ENCODE assay signal across 8 mouse cellular contexts in the genomic region with DNA sequence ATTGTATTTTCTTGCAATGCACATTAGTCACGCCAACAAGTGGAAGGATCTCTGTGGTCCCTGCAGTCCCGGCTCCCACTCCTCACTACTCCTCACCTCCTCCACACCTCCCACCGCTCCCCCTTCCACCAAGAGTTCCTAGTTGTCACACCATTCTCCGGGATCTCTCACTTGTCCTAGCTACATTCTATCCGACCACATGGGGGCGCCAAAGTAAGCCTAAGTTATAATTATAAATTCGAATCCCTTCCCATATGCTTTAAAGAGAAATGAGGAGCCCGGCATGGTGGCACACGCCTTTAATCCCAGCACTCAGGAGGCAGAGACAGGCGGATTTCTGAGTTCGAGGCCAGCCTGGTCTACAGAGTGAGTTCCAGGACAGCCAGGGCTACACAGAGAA. TPM values are rescaled to one million over a fixed set of nuclear protein-coding genes. Genes with fewer than 3 reads are reported as not detected.
DNase-seq lines count a peak whose midpoint lies in the region; ATAC-seq and TF ChIP-seq lines count a peak whose summit lies in the region.

No protein-coding gene starts in this region.

- no peaks in the 10 kb centered on the region for H3K27me3 ChIP-seq in hindbrain, embryonic 10.5 days (ENCODE audit: insufficient read depth, poor library complexity, severe bottlenecking)
- H3K27me3 ChIP-seq in hindbrain, embryonic 13.5 days = no peaks in the 10 kb centered on the region
- H3K27me3 ChIP-seq in ES-Bruce4 (ENCODE audit: control insufficient read depth, insufficient read depth, low read length, poor library complexity, severe bottlenecking) = peaks cover 1% of the 10 kb centered on the region; the same call in 1 of the 2 replicates
- H3K27me3 ChIP-seq in forebrain, embryonic 16.5 days (replicated peaks; ENCODE audit: control insufficient read depth, insufficient read depth, low read length) = no peaks in the 10 kb centered on the region

- no peak for TF ChIP-seq EP300 in ES-Bruce4 (IDR thresholded peaks at IDR 0.05; ENCODE audit: insufficient read depth, low read depth, low read length)

- H3K4me2 ChIP-seq in hindbrain, embryonic 13.5 days = no peak overlapping the region
- H3K4me2 ChIP-seq in forebrain, embryonic 16.5 days (ENCODE audit: low read length) = no peak overlapping the region

- WGBS in hindbrain, embryonic 10.5 days = 65% methylated on average over 11 of the region's 11 CpGs
- WGBS in hindbrain, embryonic 13.5 days = 58% methylated on average over 11 of the region's 11 CpGs
- 64% methylated on average over 11 of the region's 11 CpGs for whole genome bisulfite sequencing in forebrain, embryonic 16.5 days

- intact Hi-C loops in heart, postnatal 14 days (cut with DNase I) = loop anchor here (2.0 kb wide), 1 partner anchor 33 kb away; no protein-coding TSS in a partner anchor
- intact Hi-C loops in left cerebral cortex, postnatal 36 days (cut with DNase I) = loop anchor here (1.0 kb wide), 1 partner anchor 32 kb away; no protein-coding TSS in a partner anchor

- ATAC-seq in hindbrain, embryonic 13.5 days (ENCODE audit: low FRiP score) = no peak
- no peak for ATAC-seq in forebrain, embryonic 16.5 days

- peak; percentile 21 for TF ChIP-seq CTCF in ES-Bruce4 (IDR thresholded peaks at IDR 0.05; ENCODE audit: low read depth, low read length)
- peak; percentile 17; the same call in 1 of the 2 replicates for TF ChIP-seq CTCF in brain, embryonic 14.5 days (IDR thresholded peaks at IDR 0.05; ENCODE audit: borderline replicate concordance, extremely low read depth, insufficient read depth, insufficient read length)

- no peak overlapping the region for H3K4me3 ChIP-seq in hindbrain, embryonic 10.5 days
- no peak overlapping the region for H3K4me3 ChIP-seq in hindbrain, embryonic 13.5 days
- H3K4me3 ChIP-seq in ES-Bruce4 (ENCODE audit: low read depth, low read length) = no peak overlapping the region
- H3K4me3 ChIP-seq in forebrain, embryonic 16.5 days (replicated peaks; ENCODE audit: low read length) = no peak overlapping the region

- no peaks in the 10 kb centered on the region for H3K4me1 ChIP-seq in hindbrain, embryonic 10.5 days (replicated peaks)
- no peaks in the 10 kb centered on the region for H3K4me1 ChIP-seq in hindbrain, embryonic 13.5 days (replicated peaks)
- H3K4me1 ChIP-seq in ES-Bruce4 (ENCODE audit: control insufficient read depth, insufficient read depth, low read length) = no peaks in the 10 kb centered on the region
- no peaks in the 10 kb centered on the region for H3K4me1 ChIP-seq in forebrain, embryonic 16.5 days (replicated peaks; ENCODE audit: control insufficient read depth, insufficient read depth, low read length)

- no peak for TF ChIP-seq POLR2A in ES-Bruce4 (IDR thresholded peaks at IDR 0.05; ENCODE audit: insufficient read depth, low read length)
- TF ChIP-seq POLR2A in brain, embryonic 14.5 days (IDR thresholded peaks at IDR 0.05; ENCODE audit: borderline replicate concordance, extremely low read depth, insufficient read depth, insufficient read length, poor library complexity, severe bottlenecking) = no peak

- no peak overlapping the region for H3K27ac ChIP-seq in hindbrain, embryonic 10.5 days
- H3K27ac ChIP-seq in hindbrain, embryonic 13.5 days = no peak overlapping the region
- no peak overlapping the region for H3K27ac ChIP-seq in ES-Bruce4 (ENCODE audit: insufficient read depth, low read length)
- no peak overlapping the region for H3K27ac ChIP-seq in forebrain, embryonic 16.5 days (ENCODE audit: low read length)

- no peaks in the 10 kb centered on the region for H3K9me3 ChIP-seq in hindbrain, embryonic 10.5 days
- H3K9me3 ChIP-seq in hindbrain, embryonic 13.5 days = no peaks in the 10 kb centered on the region
- H3K9me3 ChIP-seq in ES-Bruce4 (replicated peaks; ENCODE audit: control insufficient read depth, insufficient read depth, low read length, poor library complexity, severe bottlenecking) = no peaks in the 10 kb centered on the region
- no peaks in the 10 kb centered on the region for H3K9me3 ChIP-seq in forebrain, embryonic 16.5 days (ENCODE audit: control insufficient read depth, low read length)

- H3K36me3 ChIP-seq in hindbrain, embryonic 10.5 days = no peaks in the 10 kb centered on the region
- no peaks in the 10 kb centered on the region for H3K36me3 ChIP-seq in hindbrain, embryonic 13.5 days
- no peaks in the 10 kb centered on the region for H3K36me3 ChIP-seq in ES-Bruce4 (ENCODE audit: control insufficient read depth, insufficient read depth, low read length, poor library complexity, severe bottlenecking)
- no peaks in the 10 kb centered on the region for H3K36me3 ChIP-seq in forebrain, embryonic 16.5 days (ENCODE audit: control insufficient read depth, insufficient read depth)

- H3K9ac ChIP-seq in hindbrain, embryonic 13.5 days = no peak overlapping the region
- H3K9ac ChIP-seq in ES-Bruce4 (ENCODE audit: low read depth, poor library complexity, severe bottlenecking) = no peak overlapping the region
- no peak overlapping the region for H3K9ac ChIP-seq in forebrain, embryonic 16.5 days (replicated peaks; ENCODE audit: low read depth, low read length)

- DNase-seq in hindbrain, embryonic 10.5 days (ENCODE audit: low spot score) = peak; percentile 25
- DNase-seq in brain, embryonic 14.5 days (ENCODE audit: low read depth) = peak; percentile 14
- peak; percentile 53 to 66 for DNase-seq in heart, postnatal 14 days
- DNase-seq in left cerebral cortex, postnatal 36 days (ENCODE audit: low spot score in 2 of 2) = peak; percentile 20 to 31
- peak; percentile 66 for DNase-seq in right cerebral cortex, postnatal 14 days

RNA-seq across cellular contexts. Expression of gene A730009L09Rik, which starts 12.5 kb away (rescaled TPM):
- polyA plus RNA-seq in hindbrain, embryonic 10.5 days (2016; fragmentation: Nextera tagmentation; extraction: Ambion mirVana) = not detected in 2 replicates
- polyA plus RNA-seq in hindbrain, embryonic 13.5 days (2015; fragmentation: Nextera tagmentation; extraction: Ambion mirVana) = not detected in 2 replicates
- not detected in 2 replicates for polyA plus RNA-seq in ES-Bruce4 (2011; ENCODE audit: insufficient read depth, insufficient read length, low read depth, missing spikeins)
- 0.04 TPM in 2 replicates for polyA plus RNA-seq in brain, embryonic 14.5 days (2012; rRNA removed)
- total RNA-seq in heart, postnatal 14 days (2021) = not detected
- under 1 TPM; 0.20 to 0.25 TPM for total RNA-seq in left cerebral cortex, postnatal 36 days (2021)
- polyA plus RNA-seq in forebrain, embryonic 16.5 days (2015; fragmentation: Nextera tagmentation; extraction: Ambion mirVana) = not detected in 2 replicates

Comparison
In these comparisons a context has a peak if more than half of its experiments do, and no peak if none do; other contexts are left out.
1. DNase-seq: peak in every context shown above with its lines; median percentile 66 in right cerebral cortex, postnatal 14 days; 60 in heart, postnatal 14 days; 26 in left cerebral cortex, postnatal 36 days; 25 in hindbrain, embryonic 10.5 days; 14 in brain, embryonic 14.5 days.